Mouse (Mus musculus) cerebellum, adult 2 months (tissue): ENCODE data around the gene Hes5.

Experiments
- CTCF ChIP-seq: fragments of 200-500 bp; IDR thresholded peaks from 2 replicates; pipeline ENCODE4 v1.5.1; 2011; ENCODE audit warnings: low read depth, mild to moderate bottlenecking, control low read depth, low read length, moderate library complexity, borderline replicate concordance; ENCODE audit not compliant: insufficient read depth
- POLR2A ChIP-seq: fragments of 200-500 bp; IDR thresholded peaks from 2 replicates; pipeline ENCODE4 v1.6.1; 2011; ENCODE audit warnings: low read length, control low read depth, borderline replicate concordance; ENCODE audit not compliant: insufficient read depth

GRCm38 (mm10) chr4:154982247-154983120 lies 21.8 kb downstream of the Hes5 start:
- TF ChIP-seq POLR2A (no peak), CTCF (no peak)
